Comparison of ENCODE assay signal across 12 mouse cellular contexts in the genomic region with DNA sequence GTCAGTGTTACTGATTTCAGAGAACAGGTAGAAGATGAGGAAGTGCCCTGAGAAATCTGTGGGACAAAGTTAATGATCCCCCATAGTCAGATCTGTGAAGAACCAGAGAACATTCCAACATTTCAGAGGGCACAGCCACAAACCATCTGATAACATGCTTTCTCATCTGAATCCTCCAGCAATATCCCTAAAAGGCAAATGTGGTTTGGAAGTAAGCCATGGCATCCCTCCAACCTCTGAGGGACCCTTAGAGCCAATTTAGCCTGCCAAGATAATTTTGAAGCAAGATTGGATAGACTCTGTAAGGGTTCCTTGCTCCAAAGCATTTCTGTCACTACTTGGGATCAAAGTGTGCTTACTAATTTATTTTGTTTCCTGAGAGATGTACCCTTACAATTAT. TPM values are rescaled to one million over a fixed set of nuclear protein-coding genes. Genes with fewer than 3 reads are reported as not detected.
DNase-seq lines count a peak whose midpoint lies in the region; ATAC-seq lines count a peak whose summit lies in the region.
"Had no signal": no experiment of that assay in that cellular context is flagged by ENCODE, and none has a peak within 500 bp of the region (broad histone marks: within the 10 kb centered on the region; RNA-seq: fewer than 3 reads in every experiment).

No protein-coding gene starts in this region.

- H3K36me3 ChIP-seq in lung, embryonic 16.5 days (ENCODE audit: control insufficient read depth, insufficient read depth, low read length) = no peaks in the 10 kb centered on the region
- H3K36me3 ChIP-seq: stomach, embryonic 15.5 days had no signal

- H3K9ac ChIP-seq in lung, embryonic 16.5 days (ENCODE audit: low read length) = no peak overlapping the region
- H3K9ac ChIP-seq: stomach, embryonic 15.5 days had no signal

- peak; percentile 33 for DNase-seq in heart, adult 11 months
- DNase-seq in heart, postnatal 36 days = no peak
- no peak for DNase-seq in lung, adult 18-20 months
- peak; percentile 24 for DNase-seq in adipocyte (ENCODE audit: low spot score)
- peak; percentile 56 to 62 for DNase-seq in kidney, postnatal 36 days
- no peak for DNase-seq in spleen, adult 12 weeks (ENCODE audit: low spot score)
- DNase-seq in left cerebral cortex, postnatal 14 days (ENCODE audit: low spot score in 2 of 2) = no peak
- DNase-seq: cerebellum, adult 2 months had no signal

- intact Hi-C loops in heart, postnatal 36 days (cut with DNase I) = no loop called here
- intact Hi-C loops in left cerebral cortex, postnatal 14 days (cut with DNase I) = no loop called here

- H3K27ac ChIP-seq in lung, embryonic 16.5 days (ENCODE audit: low read length) = peak overlapping the region; percentile 20; the same call in 1 of the 2 replicates
- H3K27ac ChIP-seq: stomach, embryonic 15.5 days had no signal

- no peaks in the 10 kb centered on the region for H3K27me3 ChIP-seq in lung, embryonic 16.5 days (ENCODE audit: control insufficient read depth, insufficient read depth, low read depth, low read length)
- H3K27me3 ChIP-seq: CH12.LX; stomach, embryonic 15.5 days had no signal

- no peak overlapping the region for H3K4me3 ChIP-seq in lung, embryonic 16.5 days (ENCODE audit: low read length)
- H3K4me3 ChIP-seq: stomach, embryonic 15.5 days had no signal

- no peaks in the 10 kb centered on the region for H3K9me3 ChIP-seq in lung, embryonic 16.5 days (ENCODE audit: control insufficient read depth, low read length)
- H3K9me3 ChIP-seq: stomach, embryonic 15.5 days had no signal

- no peak overlapping the region for H3K4me2 ChIP-seq in lung, embryonic 16.5 days (ENCODE audit: low read depth, low read length)
- H3K4me2 ChIP-seq: liver, embryonic 11.5 days; stomach, embryonic 15.5 days had no signal

- H3K4me1 ChIP-seq in lung, embryonic 16.5 days (replicated peaks; ENCODE audit: control insufficient read depth, insufficient read depth, low read length) = peaks cover 5% of the 10 kb centered on the region; the same call in 1 of the 2 replicates
- H3K4me1 ChIP-seq: stomach, embryonic 15.5 days had no signal

- peak; percentile 81 for ATAC-seq in lung, embryonic 16.5 days (ENCODE audit: low read depth)

RNA-seq across cellular contexts. Expression of gene Glrx, which starts 6.2 kb away (rescaled TPM):
- 10 to 100 TPM; 40.3 to 46.3 TPM for total RNA-seq in heart, postnatal 36 days (2021)
- 56.9 and 58.0 TPM in 2 replicates for polyA plus RNA-seq in lung, embryonic 16.5 days (2015; fragmentation: Nextera tagmentation; extraction: Ambion mirVana)
- 10 to 100 TPM; 64.5 to 64.8 TPM for total RNA-seq in left cerebral cortex, postnatal 14 days (2021)

Comparison
In these comparisons a context has a peak if more than half of its experiments do, and no peak if none do; other contexts are left out.
1. DNase-seq: peak in heart, adult 11 months (single experiment), adipocyte (single experiment) and kidney, postnatal 36 days (2 of 2); none in heart, postnatal 36 days (0 of 2), lung, adult 18-20 months (0 of 2), spleen, adult 12 weeks (single experiment) and left cerebral cortex, postnatal 14 days (0 of 2).